Mouse (Mus musculus) kidney, adult 2 months (tissue): ENCODE measurements around the gene Nav3.

Experiments
- CTCF ChIP-seq: fragments of 200-500 bp; conservative IDR thresholded peaks from 2 replicates; pipeline ENCODE4 v1.5.1; 2011; ENCODE audit warnings: low read depth, mild to moderate bottlenecking, control low read depth, low read length, moderate library complexity, mixed read lengths; ENCODE audit not compliant: insufficient read depth, insufficient read length
- POLR2A ChIP-seq: fragments of 200-500 bp; IDR thresholded peaks from one replicate; pipeline ENCODE4 v1.6.1; 2011; ENCODE audit warnings: low read depth, low read length, control low read depth

DNA sequence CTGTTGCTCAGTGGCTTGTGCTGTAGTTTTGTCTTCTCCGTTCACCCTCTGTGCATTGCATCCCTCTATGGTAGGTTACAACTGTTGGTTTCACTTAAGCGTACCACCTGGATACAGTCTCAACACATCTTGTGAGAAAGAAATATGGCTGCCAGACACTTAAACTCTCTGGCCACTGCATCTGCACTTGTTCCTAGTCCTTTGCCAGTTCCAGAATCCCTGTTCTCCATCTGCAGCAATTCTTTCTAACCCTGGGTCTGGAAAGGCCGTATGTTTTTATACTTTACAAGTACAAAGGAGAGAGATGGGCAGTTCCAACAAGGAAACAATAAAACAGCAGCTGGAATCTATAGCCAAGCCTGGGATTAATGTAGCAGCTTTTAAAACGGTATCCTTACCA, 418.5 kb downstream of the Nav3 start:
- TF ChIP-seq CTCF (no peak), POLR2A (no peak)
